Mouse (Mus musculus): ENCODE data around the gene Ube2s. TPM values are rescaled to one million over a fixed set of nuclear protein-coding genes. Genes with fewer than 3 reads are reported as not detected.

Gene Ube2s
- polyA plus RNA-seq, 1 experiment = 474 TPM

GRCm38 (mm10) chr7:4788499-4789435 lies 23.6 kb downstream of the Ube2s start:
- H3K9ac ChIP-seq (ENCODE audit: low read depth, poor library complexity, severe bottlenecking) = peak overlapping the region; percentile 86
- H3K4me1 ChIP-seq (ENCODE audit: control insufficient read depth, insufficient read depth, low read length) = no peaks in the 10 kb centered on the region
- H3K27ac ChIP-seq (ENCODE audit: insufficient read depth, low read length) = peak overlapping the region; percentile 41
- peak overlapping the region; percentile 90 for H3K4me3 ChIP-seq (ENCODE audit: low read depth, low read length)
- no peaks in the 10 kb centered on the region for H3K9me3 ChIP-seq (replicated peaks; ENCODE audit: control insufficient read depth, insufficient read depth, low read length, poor library complexity, severe bottlenecking)
- TF ChIP-seq EP300 (IDR thresholded peaks at IDR 0.05; ENCODE audit: insufficient read depth, low read depth, low read length) = no peak
- no peak for TF ChIP-seq POLR2A (IDR thresholded peaks at IDR 0.05; ENCODE audit: insufficient read depth, low read length)
- no peak for TF ChIP-seq CTCF (IDR thresholded peaks at IDR 0.05; ENCODE audit: low read depth, low read length)
- H3K36me3 ChIP-seq (ENCODE audit: control insufficient read depth, insufficient read depth, low read length, poor library complexity, severe bottlenecking) = peaks cover 8% of the 10 kb centered on the region
- H3K27me3 ChIP-seq (ENCODE audit: control insufficient read depth, insufficient read depth, low read length, poor library complexity, severe bottlenecking) = no peaks in the 10 kb centered on the region

GRCm38 (mm10) chr7:4783667-4784268 lies 28.6 kb downstream of the Ube2s start:
- Histone ChIP-seq H3K27me3 (ENCODE audit: control insufficient read depth, insufficient read depth, low read length, poor library complexity, severe bottlenecking) (no peaks in the 10 kb centered on the region), H3K4me1 (ENCODE audit: control insufficient read depth, insufficient read depth, low read length) (no peaks in the 10 kb centered on the region), H3K9me3 (replicated peaks; ENCODE audit: control insufficient read depth, insufficient read depth, low read length, poor library complexity, severe bottlenecking) (no peaks in the 10 kb centered on the region), H3K9ac (ENCODE audit: low read depth, poor library complexity, severe bottlenecking) (no peak overlapping the region), H3K4me3 (ENCODE audit: low read depth, low read length) (no peak overlapping the region), H3K36me3 (ENCODE audit: control insufficient read depth, insufficient read depth, low read length, poor library complexity, severe bottlenecking) (no peaks in the 10 kb centered on the region), H3K27ac (ENCODE audit: insufficient read depth, low read length) (no peak overlapping the region)
- TF ChIP-seq CTCF (IDR thresholded peaks at IDR 0.05; ENCODE audit: low read depth, low read length) = no peak
- no peak for TF ChIP-seq EP300 (IDR thresholded peaks at IDR 0.05; ENCODE audit: insufficient read depth, low read depth, low read length)
- TF ChIP-seq POLR2A (IDR thresholded peaks at IDR 0.05; ENCODE audit: insufficient read depth, low read length) = no peak

- no peak for TF ChIP-seq POLR2A (IDR thresholded peaks at IDR 0.05; ENCODE audit: insufficient read depth, low read length)
- no peak for TF ChIP-seq EP300 (IDR thresholded peaks at IDR 0.05; ENCODE audit: insufficient read depth, low read depth, low read length)
- TF ChIP-seq CTCF (IDR thresholded peaks at IDR 0.05; ENCODE audit: low read depth, low read length) = no peak
- no peaks in the 10 kb centered on the region for H3K36me3 ChIP-seq (ENCODE audit: control insufficient read depth, insufficient read depth, low read length, poor library complexity, severe bottlenecking)
- H3K9me3 ChIP-seq (replicated peaks; ENCODE audit: control insufficient read depth, insufficient read depth, low read length, poor library complexity, severe bottlenecking) = no peaks in the 10 kb centered on the region
- H3K27me3 ChIP-seq (ENCODE audit: control insufficient read depth, insufficient read depth, low read length, poor library complexity, severe bottlenecking) = no peaks in the 10 kb centered on the region
- H3K4me1 ChIP-seq (ENCODE audit: control insufficient read depth, insufficient read depth, low read length) = no peaks in the 10 kb centered on the region
- H3K4me3 ChIP-seq (ENCODE audit: low read depth, low read length) = no peak within 1 kb of the TSS
- no peak within 1 kb of the TSS for H3K27ac ChIP-seq (ENCODE audit: insufficient read depth, low read length)
- no peak within 1 kb of the TSS for H3K9ac ChIP-seq (ENCODE audit: low read depth, poor library complexity, severe bottlenecking)
Measured at GRCm38 (mm10) chr7:4782759-4783158, 29.6 kb downstream of the Ube2s start, which contains the start of the genes Il11 and Tmem190. Gene Il11, minus strand, starts transcription at chr7:4782859. Gene Tmem190, plus strand, starts transcription at chr7:4782937.

- Histone ChIP-seq H3K4me1 (ENCODE audit: control insufficient read depth, insufficient read depth, low read length) (no peaks in the 10 kb centered on the region), H3K4me3 (ENCODE audit: low read depth, low read length) (no peak overlapping the region), H3K27me3 (ENCODE audit: control insufficient read depth, insufficient read depth, low read length, poor library complexity, severe bottlenecking) (no peaks in the 10 kb centered on the region), H3K36me3 (ENCODE audit: control insufficient read depth, insufficient read depth, low read length, poor library complexity, severe bottlenecking) (no peaks in the 10 kb centered on the region), H3K27ac (ENCODE audit: insufficient read depth, low read length) (no peak overlapping the region), H3K9me3 (replicated peaks; ENCODE audit: control insufficient read depth, insufficient read depth, low read length, poor library complexity, severe bottlenecking) (no peaks in the 10 kb centered on the region), H3K9ac (ENCODE audit: low read depth, poor library complexity, severe bottlenecking) (no peak overlapping the region)
- TF ChIP-seq CTCF (IDR thresholded peaks at IDR 0.05; ENCODE audit: low read depth, low read length) (no peak), POLR2A (IDR thresholded peaks at IDR 0.05; ENCODE audit: insufficient read depth, low read length) (no peak), EP300 (IDR thresholded peaks at IDR 0.05; ENCODE audit: insufficient read depth, low read depth, low read length) (no peak)
Measured at GRCm38 (mm10) chr7:4782130-4782529, 30.3 kb downstream of the Ube2s start.

- Histone ChIP-seq H3K36me3 (ENCODE audit: control insufficient read depth, insufficient read depth, low read length, poor library complexity, severe bottlenecking) (no peaks in the 10 kb centered on the region), H3K27me3 (ENCODE audit: control insufficient read depth, insufficient read depth, low read length, poor library complexity, severe bottlenecking) (no peaks in the 10 kb centered on the region), H3K4me3 (ENCODE audit: low read depth, low read length) (no peak overlapping the region), H3K9ac (ENCODE audit: low read depth, poor library complexity, severe bottlenecking) (no peak overlapping the region), H3K4me1 (ENCODE audit: control insufficient read depth, insufficient read depth, low read length) (no peaks in the 10 kb centered on the region), H3K27ac (ENCODE audit: insufficient read depth, low read length) (no peak overlapping the region), H3K9me3 (replicated peaks; ENCODE audit: control insufficient read depth, insufficient read depth, low read length, poor library complexity, severe bottlenecking) (no peaks in the 10 kb centered on the region)
- no peak for TF ChIP-seq POLR2A (IDR thresholded peaks at IDR 0.05; ENCODE audit: insufficient read depth, low read length)
- no peak for TF ChIP-seq CTCF (IDR thresholded peaks at IDR 0.05; ENCODE audit: low read depth, low read length)
- TF ChIP-seq EP300 (IDR thresholded peaks at IDR 0.05; ENCODE audit: insufficient read depth, low read depth, low read length) = no peak
Measured at GRCm38 (mm10) chr7:4779921-4780320, 32.5 kb downstream of the Ube2s start.
